Mouse (Mus musculus): ENCODE measurements around the gene Pnck.
A peak's percentile ranks its signal among the peaks of the same experiment; 100 is the strongest.

Gene Pnck

DNA sequence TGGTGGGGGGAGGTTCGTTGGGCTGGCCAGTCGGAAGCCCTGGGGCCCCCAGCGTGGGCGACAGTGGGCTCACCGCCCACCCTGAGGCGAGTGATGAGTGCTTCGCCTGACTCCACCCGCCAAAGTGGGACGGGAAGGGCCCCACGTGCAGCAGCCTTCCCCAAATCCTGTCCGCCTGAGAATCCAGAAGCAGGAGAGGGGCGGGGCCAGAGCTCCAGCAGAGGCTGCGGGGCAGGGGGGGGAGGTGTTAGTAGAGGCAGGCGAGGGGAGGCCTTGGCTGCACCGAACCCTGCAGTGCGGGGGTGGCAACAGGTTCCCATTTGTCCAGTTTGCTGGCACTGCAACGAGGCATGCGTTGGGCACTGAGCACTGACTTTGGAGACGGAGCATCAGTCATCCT is 22.5 kb downstream of the Pnck start:
- DNase-seq = peak; percentile 36

DNA sequence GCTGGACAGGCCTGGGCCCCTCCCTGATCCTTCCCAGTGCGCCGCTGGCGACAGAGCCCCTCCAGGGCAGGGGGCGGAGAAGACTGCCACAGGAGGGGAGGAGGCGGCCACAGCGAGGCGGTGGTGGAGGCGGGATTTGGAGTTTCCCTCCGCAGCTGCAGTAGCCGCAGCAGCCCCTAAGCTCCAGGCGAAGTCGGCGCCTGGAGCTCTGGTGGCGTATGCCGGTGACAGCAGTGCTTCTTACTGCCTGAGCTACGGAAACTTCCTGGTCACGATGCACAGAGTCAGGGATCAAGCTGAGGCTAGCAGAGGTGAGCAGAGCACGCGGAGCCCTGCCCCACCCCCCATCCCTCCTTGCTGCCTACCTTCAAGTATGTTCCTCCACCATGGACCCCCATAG is 24.5 kb downstream of the Pnck start:
- no peak for DNase-seq

DNA sequence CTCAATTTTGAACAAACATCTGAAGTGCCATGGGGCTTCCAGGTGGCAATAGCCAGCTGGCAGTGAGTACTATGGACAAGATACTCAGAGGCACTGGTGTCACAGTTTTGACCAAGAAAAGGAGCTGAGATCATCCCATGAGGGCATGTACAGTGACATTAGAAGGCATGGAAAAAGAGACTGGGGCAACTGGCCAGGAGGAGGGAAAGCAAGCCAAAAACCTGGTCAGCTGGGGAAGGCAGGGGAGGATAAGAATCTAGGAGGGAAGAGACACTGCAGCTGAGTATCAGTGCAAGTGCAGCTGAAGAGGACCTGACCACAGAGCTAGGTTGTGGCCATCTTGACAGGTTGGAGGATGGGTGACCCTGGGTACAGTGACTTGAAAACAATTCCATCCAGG is 32.9 kb downstream of the Pnck start:
- DNase-seq = no peak

DNA sequence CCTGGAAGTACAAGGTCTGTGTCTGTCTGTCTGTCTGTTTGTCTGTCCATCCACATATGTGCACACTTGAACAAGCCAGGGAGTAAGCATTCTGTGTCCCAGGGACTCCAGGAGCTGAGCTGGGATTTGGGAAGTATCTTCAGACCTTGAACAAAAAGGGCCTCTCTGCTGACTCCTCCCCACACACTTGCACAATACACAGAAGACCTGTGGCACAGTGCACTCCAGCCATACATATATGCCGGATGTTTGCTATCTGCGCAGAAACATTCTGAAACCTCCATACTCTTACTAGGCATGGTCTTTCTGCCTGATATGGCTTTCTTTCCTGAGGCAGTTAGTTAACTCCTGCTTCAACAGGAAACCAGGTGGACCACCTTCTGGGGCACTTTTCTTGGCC is 40.0 kb downstream of the Pnck start:
- DNase-seq = no peak

DNA sequence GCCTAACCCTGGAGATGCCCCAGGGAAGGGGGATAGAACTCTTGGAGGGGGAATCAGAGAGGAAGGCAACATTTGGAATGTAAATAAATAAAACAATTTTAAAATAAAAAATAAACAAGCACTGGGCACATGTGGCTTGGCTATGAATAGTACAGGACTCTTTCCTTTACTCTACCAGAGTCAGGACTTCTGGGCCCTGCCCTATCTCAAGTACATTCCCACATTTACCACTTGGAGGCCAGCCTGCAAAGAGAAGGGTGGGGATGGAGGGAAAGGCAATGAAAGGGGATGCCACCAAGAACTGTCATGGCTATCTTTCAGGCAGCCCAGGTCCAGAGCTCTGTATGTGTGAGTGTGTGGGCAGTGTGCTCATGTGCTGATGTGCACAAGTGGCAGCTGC is 40.5 kb downstream of the Pnck start:
- DNase-seq = no peak

DNA sequence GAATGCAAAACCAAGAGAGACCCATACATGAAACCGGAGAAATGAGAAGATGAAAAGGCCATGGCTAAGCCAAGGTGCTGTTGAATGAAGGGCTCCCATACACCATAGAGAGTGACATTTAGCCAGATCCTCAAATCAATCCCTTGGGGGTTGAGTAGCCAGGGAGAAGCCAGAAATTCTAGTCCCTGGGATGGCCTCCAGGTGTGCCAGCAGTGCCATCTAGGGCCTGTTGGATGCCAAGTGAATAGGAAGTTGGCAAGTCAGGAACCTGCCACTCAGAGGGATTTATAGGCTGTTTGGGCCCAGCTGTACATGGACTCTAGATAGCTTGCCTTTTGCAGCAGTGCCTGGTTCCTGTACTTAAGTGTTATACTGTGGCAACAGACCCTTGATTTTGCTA is 44.0 kb downstream of the Pnck start:
- DNase-seq = no peak

DNA sequence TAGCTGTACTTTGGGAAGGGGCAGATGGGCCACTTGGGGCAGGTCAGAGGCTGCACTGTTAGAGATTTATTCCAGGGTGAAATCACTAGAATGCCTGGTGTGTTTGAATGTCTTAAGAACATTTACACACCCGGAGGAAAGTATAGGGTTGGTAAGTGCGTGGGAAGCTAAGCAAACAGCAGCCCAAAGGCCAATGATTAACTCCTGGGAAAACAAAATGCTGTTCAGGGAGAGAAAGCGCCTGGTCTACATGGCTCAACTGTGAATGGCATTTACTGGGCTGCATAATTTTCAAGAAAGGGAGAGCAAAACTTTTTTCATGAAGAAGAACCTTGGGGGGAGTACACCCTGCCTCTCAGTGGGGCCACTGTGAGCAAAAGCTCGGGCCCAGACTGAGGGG is 46.3 kb downstream of the Pnck start:
- no peak for DNase-seq
